Mouse (Mus musculus) embryo, embryonic 9.5 days (tissue): ENCODE data around the gene Barx1.

Source experiments
- DNase-seq: peaks from one replicate; pipeline ENCODE4 v3.0.0-alpha.2; 2017; ENCODE audit errors: extremely low spot score

Gene Barx1

GRCm38 (mm10) chr13:48662431-48663143 is at the start of gene Barx1:
TSS of gene Barx1 (plus strand) at chr13:48662998.
- DNase-seq: peak; percentile 48

GRCm38 (mm10) chr13:48614525-48614924 is 48.3 kb upstream of the Barx1 start:
- no peak for DNase-seq

GRCm38 (mm10) chr13:48617774-48618173 is 45.0 kb upstream of the Barx1 start:
- DNase-seq: no peak

GRCm38 (mm10) chr13:48618890-48619289 is 43.9 kb upstream of the Barx1 start:
- DNase-seq: no peak

GRCm38 (mm10) chr13:48624968-48625398 is 37.8 kb upstream of the Barx1 start:
- DNase-seq: no peak

GRCm38 (mm10) chr13:48625433-48626184 is 37.2 kb upstream of the Barx1 start, which contains the start of gene Ptpdc1:
TSS of gene Ptpdc1 (minus strand) at chr13:48625664.
- peak; percentile 96 for DNase-seq

GRCm38 (mm10) chr13:48631691-48632090 is 31.1 kb upstream of the Barx1 start:
- DNase-seq: no peak

- DNase-seq: no peak
These were observed 25.1 kb upstream of the Barx1 start for GRCm38 (mm10) chr13:48637706-48638105.

- peak; percentile 53 for DNase-seq
These were observed 23.2 kb upstream of the Barx1 start for GRCm38 (mm10) chr13:48639570-48639969.

GRCm38 (mm10) chr13:48643072-48643471 is 19.7 kb upstream of the Barx1 start:
- no peak for DNase-seq

- DNase-seq: no peak
These were observed 18.8 kb upstream of the Barx1 start for GRCm38 (mm10) chr13:48643991-48644390.

- no peak for DNase-seq
These were observed 16.1 kb upstream of the Barx1 start for GRCm38 (mm10) chr13:48646696-48647095.

GRCm38 (mm10) chr13:48650615-48651014 is 12.2 kb upstream of the Barx1 start:
- DNase-seq: peak; percentile 41

GRCm38 (mm10) chr13:48651132-48652065 is 11.4 kb upstream of the Barx1 start:
- DNase-seq: no peak

GRCm38 (mm10) chr13:48653788-48654770 is 8.7 kb upstream of the Barx1 start:
- DNase-seq: peak; percentile 65

- peak; percentile 78 for DNase-seq
These were observed 7.2 kb upstream of the Barx1 start for GRCm38 (mm10) chr13:48655637-48656036.

- DNase-seq: peak; percentile 25
These were observed 5.0 kb upstream of the Barx1 start for GRCm38 (mm10) chr13:48657791-48658190.

GRCm38 (mm10) chr13:48658588-48659253 is 4.1 kb upstream of the Barx1 start:
- peak; percentile 41 for DNase-seq

GRCm38 (mm10) chr13:48659254-48660220 is 3.3 kb upstream of the Barx1 start:
- DNase-seq: peak; percentile 53
